Mouse (Mus musculus): ENCODE results near the gene Tns2. TPM values are rescaled to one million over a fixed set of nuclear protein-coding genes. Genes with fewer than 3 reads are reported as not detected.

Tns2 gene
- polyA plus RNA-seq, 2 experiments: 3.7 to 5.2 TPM

GRCm38 (mm10) chr15:102082148-102082547 is 18.1 kb upstream of the Tns2 start:
- DNase-seq (ENCODE audit: low read depth in 3 of 3, low spot score in 3 of 3): no peak
- Histone ChIP-seq H3K4me1 (replicated peaks; ENCODE audit: control insufficient read depth in 2 of 2, insufficient read depth in 2 of 2, low read length in 1 of 2) (peaks cover 0 to 2% of the 10 kb centered on the region in 2 experiments), H3K4me2 (ENCODE audit: low read depth) (no peak overlapping the region), H3K27me3 (ENCODE audit: control insufficient read depth, insufficient read depth, low read length) (no peaks in the 10 kb centered on the region), H3K9ac (replicated peaks) (no peak overlapping the region), H3K27ac (no peak overlapping the region), H3K4me3 (ENCODE audit: insufficient read depth in 1 of 2, low read depth in 2 of 2, low read length in 2 of 2) (no peak overlapping the region), H3K36me3 (replicated peaks; ENCODE audit: control insufficient read depth, insufficient read depth, low read depth) (peaks cover 56% of the 10 kb centered on the region), H3K9me3 (ENCODE audit: control insufficient read depth, low read length) (no peaks in the 10 kb centered on the region)
- WGBS (ENCODE audit: insufficient replicate concordance): 84% methylated on average over 4 of the region's 4 CpGs
- no peak for TF ChIP-seq EP300 (IDR thresholded peaks at IDR 0.05; ENCODE audit: low read depth)
- TF ChIP-seq CTCF (IDR thresholded peaks at IDR 0.05; ENCODE audit: low read depth): no peak
- ATAC-seq (ENCODE audit: insufficient read depth): no peak

GRCm38 (mm10) chr15:102083028-102083427 is 17.2 kb upstream of the Tns2 start:
- peaks cover 65% of the 10 kb centered on the region for H3K36me3 ChIP-seq (replicated peaks; ENCODE audit: control insufficient read depth, insufficient read depth, low read depth)
- 64% methylated on average over 4 of the region's 4 CpGs for WGBS (ENCODE audit: insufficient replicate concordance)

GRCm38 (mm10) chr15:102089914-102090585 is 10.2 kb upstream of the Tns2 start:
- no peak overlapping the region for H3K27ac ChIP-seq
- ATAC-seq (ENCODE audit: insufficient read depth): no peak
- TF ChIP-seq CTCF (IDR thresholded peaks at IDR 0.05; ENCODE audit: low read depth) (no peak), EP300 (IDR thresholded peaks at IDR 0.05; ENCODE audit: low read depth) (no peak)
- no peaks in the 10 kb centered on the region for H3K9me3 ChIP-seq (ENCODE audit: control insufficient read depth, low read length)
- H3K27me3 ChIP-seq (ENCODE audit: control insufficient read depth, insufficient read depth, low read length): no peaks in the 10 kb centered on the region
- no peak for DNase-seq (ENCODE audit: low read depth in 3 of 3, low spot score in 3 of 3)
- H3K36me3 ChIP-seq (replicated peaks; ENCODE audit: control insufficient read depth, insufficient read depth, low read depth): peaks cover 96% of the 10 kb centered on the region
- no peaks in the 10 kb centered on the region for H3K4me1 ChIP-seq (replicated peaks; ENCODE audit: control insufficient read depth in 2 of 2, insufficient read depth in 2 of 2, low read length in 1 of 2)
- no peak overlapping the region for H3K4me2 ChIP-seq (ENCODE audit: low read depth)
- H3K9ac ChIP-seq (replicated peaks): no peak overlapping the region
- WGBS (ENCODE audit: insufficient replicate concordance): 73% methylated on average over 12 of the region's 12 CpGs
- H3K4me3 ChIP-seq (ENCODE audit: insufficient read depth in 1 of 2, low read depth in 2 of 2, low read length in 2 of 2): no peak overlapping the region

More at GRCm38 (mm10) chr15:102083028-102083427, 17.2 kb upstream of the Tns2 start:
- no peak for TF ChIP-seq EP300 (IDR thresholded peaks at IDR 0.05; ENCODE audit: low read depth)
- TF ChIP-seq CTCF (IDR thresholded peaks at IDR 0.05; ENCODE audit: low read depth): no peak
- no peaks in the 10 kb centered on the region for H3K9me3 ChIP-seq (ENCODE audit: control insufficient read depth, low read length)
- no peak overlapping the region for H3K9ac ChIP-seq (replicated peaks)
- no peak for ATAC-seq (ENCODE audit: insufficient read depth)
- H3K4me3 ChIP-seq (ENCODE audit: insufficient read depth in 1 of 2, low read depth in 2 of 2, low read length in 2 of 2): no peak overlapping the region
- H3K27ac ChIP-seq: no peak overlapping the region
- DNase-seq (ENCODE audit: low read depth in 3 of 3, low spot score in 3 of 3): no peak
- H3K27me3 ChIP-seq (ENCODE audit: control insufficient read depth, insufficient read depth, low read length): no peaks in the 10 kb centered on the region
- H3K4me2 ChIP-seq (ENCODE audit: low read depth): no peak overlapping the region
- H3K4me1 ChIP-seq (replicated peaks; ENCODE audit: control insufficient read depth in 2 of 2, insufficient read depth in 2 of 2, low read length in 1 of 2): peaks cover 0 to 2% of the 10 kb centered on the region in 2 experiments; a peak in 2 of 4 replicates

- Histone ChIP-seq H3K4me3 (ENCODE audit: insufficient read depth in 1 of 2, low read depth in 2 of 2, low read length in 2 of 2) (no peak overlapping the region), H3K27ac (no peak overlapping the region), H3K4me1 (replicated peaks; ENCODE audit: control insufficient read depth in 2 of 2, insufficient read depth in 2 of 2, low read length in 1 of 2) (no peaks in the 10 kb centered on the region; a peak in 1 of 4 replicates), H3K4me2 (ENCODE audit: low read depth) (no peak overlapping the region), H3K36me3 (replicated peaks; ENCODE audit: control insufficient read depth, insufficient read depth, low read depth) (peaks cover 98% of the 10 kb centered on the region), H3K9ac (replicated peaks) (no peak overlapping the region), H3K27me3 (ENCODE audit: control insufficient read depth, insufficient read depth, low read length) (no peaks in the 10 kb centered on the region), H3K9me3 (ENCODE audit: control insufficient read depth, low read length) (no peaks in the 10 kb centered on the region)
- no peak for ATAC-seq (ENCODE audit: insufficient read depth)
- 49% methylated on average over 12 of the region's 12 CpGs for WGBS (ENCODE audit: insufficient replicate concordance)
- TF ChIP-seq EP300 (IDR thresholded peaks at IDR 0.05; ENCODE audit: low read depth): no peak
- no peak for TF ChIP-seq CTCF (IDR thresholded peaks at IDR 0.05; ENCODE audit: low read depth)
- DNase-seq (ENCODE audit: low read depth in 3 of 3, low spot score in 3 of 3): no peak
Observed at GRCm38 (mm10) chr15:102091063-102091679, 9.0 kb upstream of the Tns2 start.

- no peak overlapping the region for H3K27ac ChIP-seq
- no peak overlapping the region for H3K4me2 ChIP-seq (ENCODE audit: low read depth)
- no peaks in the 10 kb centered on the region for H3K9me3 ChIP-seq (ENCODE audit: control insufficient read depth, low read length)
- ATAC-seq (ENCODE audit: insufficient read depth) (no peak), DNase-seq (ENCODE audit: low read depth in 3 of 3, low spot score in 3 of 3) (no peak)
- WGBS (ENCODE audit: insufficient replicate concordance): 84% methylated on average over 1 of the region's 1 CpGs
- H3K9ac ChIP-seq (replicated peaks): no peak overlapping the region
- H3K4me3 ChIP-seq (ENCODE audit: insufficient read depth in 1 of 2, low read depth in 2 of 2, low read length in 2 of 2): no peak overlapping the region
- no peaks in the 10 kb centered on the region; a peak in 1 of 4 replicates for H3K4me1 ChIP-seq (replicated peaks; ENCODE audit: control insufficient read depth in 2 of 2, insufficient read depth in 2 of 2, low read length in 1 of 2)
- TF ChIP-seq CTCF (IDR thresholded peaks at IDR 0.05; ENCODE audit: low read depth): no peak
- TF ChIP-seq EP300 (IDR thresholded peaks at IDR 0.05; ENCODE audit: low read depth): no peak
- no peaks in the 10 kb centered on the region for H3K27me3 ChIP-seq (ENCODE audit: control insufficient read depth, insufficient read depth, low read length)
- peaks cover 98% of the 10 kb centered on the region for H3K36me3 ChIP-seq (replicated peaks; ENCODE audit: control insufficient read depth, insufficient read depth, low read depth)
Observed at GRCm38 (mm10) chr15:102091688-102092087, 8.5 kb upstream of the Tns2 start.

All from liver, embryonic 14.5 days (tissue).